Mouse (Mus musculus): ENCODE measurements around the gene Surf6.

Gene Surf6

GRCm38 (mm10) chr2:26902467-26903220 is at the start of gene Surf6:
Gene Surf6 (minus strand): TSS chr2:26902879.
- DNase-seq (ENCODE audit: low read depth, low spot score) = peak; percentile 95

DNA sequence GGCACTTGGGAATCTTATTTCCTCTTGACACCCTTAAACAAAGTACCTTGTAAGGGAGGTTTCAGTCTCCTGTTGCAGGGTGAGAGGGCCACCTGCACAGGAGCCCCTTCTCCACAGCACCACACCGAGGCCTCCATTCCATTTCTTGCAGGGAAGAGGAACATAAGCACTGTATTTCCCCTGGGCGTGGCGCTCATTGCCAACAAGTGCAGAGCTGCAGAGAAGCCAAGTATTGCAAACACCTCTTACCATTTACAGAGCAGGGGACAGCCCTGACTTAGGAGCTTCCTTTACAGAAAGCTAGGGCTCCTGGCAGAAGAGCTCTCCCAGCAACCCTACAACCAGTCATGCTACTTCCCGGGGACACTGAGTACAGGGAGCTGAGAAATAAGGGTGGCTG is 49.5 kb upstream of the Surf6 start:
- no peak for DNase-seq (ENCODE audit: low read depth, low spot score)

- DNase-seq (ENCODE audit: low read depth, low spot score) = no peak
These were observed 48.7 kb upstream of the Surf6 start for GRCm38 (mm10) chr2:26951346-26951905.

GRCm38 (mm10) chr2:26950411-26950810 is 47.7 kb upstream of the Surf6 start:
- no peak for DNase-seq (ENCODE audit: low read depth, low spot score)

GRCm38 (mm10) chr2:26943253-26943652 is 40.6 kb upstream of the Surf6 start:
- no peak for DNase-seq (ENCODE audit: low read depth, low spot score)

DNA sequence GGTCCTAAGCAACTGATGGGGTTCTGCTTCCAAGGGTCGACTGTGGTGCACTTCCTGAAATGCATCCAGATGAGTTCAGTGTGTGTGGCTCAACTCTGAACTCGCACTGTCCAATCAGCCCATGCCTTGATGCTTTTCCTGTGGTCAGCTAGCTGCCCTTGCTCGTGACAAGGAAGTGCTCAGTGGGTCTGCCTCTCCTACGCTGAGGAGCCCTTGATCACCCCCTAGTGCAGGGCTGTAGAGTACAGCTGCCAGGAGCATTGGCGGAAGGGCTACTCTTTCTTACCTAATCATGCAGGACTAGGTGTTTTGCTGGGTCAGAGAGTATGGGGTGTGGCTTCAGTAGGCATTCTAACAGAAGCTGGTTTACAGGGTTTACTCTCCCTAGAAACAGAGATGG is 38.9 kb upstream of the Surf6 start:
- DNase-seq (ENCODE audit: low read depth, low spot score) = no peak

GRCm38 (mm10) chr2:26936425-26936824 is 33.7 kb upstream of the Surf6 start:
- no peak for DNase-seq (ENCODE audit: low read depth, low spot score)

DNA sequence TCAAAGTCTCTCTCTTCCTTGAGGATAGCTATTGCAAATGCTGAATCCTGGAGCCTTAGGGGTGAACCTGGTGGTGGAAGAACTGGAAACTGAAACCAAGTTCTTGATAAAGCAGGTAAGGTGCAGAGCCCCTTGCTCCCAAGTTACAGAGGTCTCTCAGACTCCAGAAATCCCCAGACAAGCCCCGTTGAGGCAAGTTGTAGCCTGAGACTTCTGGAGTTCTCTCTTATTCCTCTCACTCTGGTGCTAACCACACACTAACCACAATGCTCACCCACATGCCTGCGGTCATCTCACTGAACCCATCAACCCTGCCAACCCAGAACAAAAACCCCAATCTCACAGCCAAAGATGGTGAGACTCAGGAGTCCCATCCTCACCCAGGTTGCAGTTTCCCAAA is 32.6 kb upstream of the Surf6 start:
- DNase-seq (ENCODE audit: low read depth, low spot score) = no peak

GRCm38 (mm10) chr2:26933304-26934055 is 30.8 kb upstream of the Surf6 start, which contains the start of the genes Surf4 and Stkld1:
Gene Surf4 (minus strand): TSS chr2:26933928.
Gene Stkld1 (plus strand): TSS chr2:26934047.
- peak; percentile 81 for DNase-seq (ENCODE audit: low read depth, low spot score)

- no peak for DNase-seq (ENCODE audit: low read depth, low spot score)
These were observed 30.0 kb upstream of the Surf6 start for GRCm38 (mm10) chr2:26932473-26933303.

DNA sequence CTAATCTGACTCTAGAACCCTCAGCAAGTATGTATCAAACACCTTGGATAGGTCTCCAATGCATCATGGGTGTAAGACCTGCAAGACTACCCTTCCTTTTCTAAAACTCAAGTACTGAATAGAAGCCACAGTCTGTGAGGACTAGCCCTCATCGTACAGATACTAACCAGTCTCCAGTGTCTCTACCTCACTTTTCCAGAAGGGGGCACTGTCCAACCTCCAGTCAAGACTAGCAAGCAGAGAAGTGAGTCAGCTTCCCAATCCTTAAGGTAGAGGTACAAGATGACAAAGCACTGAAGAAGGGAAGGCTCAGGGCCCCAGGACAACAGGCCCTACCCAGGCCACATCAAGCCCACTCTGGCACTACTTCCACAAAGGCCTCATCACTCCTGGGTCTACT is 27.7 kb upstream of the Surf6 start:
- DNase-seq (ENCODE audit: low read depth, low spot score) = no peak

DNA sequence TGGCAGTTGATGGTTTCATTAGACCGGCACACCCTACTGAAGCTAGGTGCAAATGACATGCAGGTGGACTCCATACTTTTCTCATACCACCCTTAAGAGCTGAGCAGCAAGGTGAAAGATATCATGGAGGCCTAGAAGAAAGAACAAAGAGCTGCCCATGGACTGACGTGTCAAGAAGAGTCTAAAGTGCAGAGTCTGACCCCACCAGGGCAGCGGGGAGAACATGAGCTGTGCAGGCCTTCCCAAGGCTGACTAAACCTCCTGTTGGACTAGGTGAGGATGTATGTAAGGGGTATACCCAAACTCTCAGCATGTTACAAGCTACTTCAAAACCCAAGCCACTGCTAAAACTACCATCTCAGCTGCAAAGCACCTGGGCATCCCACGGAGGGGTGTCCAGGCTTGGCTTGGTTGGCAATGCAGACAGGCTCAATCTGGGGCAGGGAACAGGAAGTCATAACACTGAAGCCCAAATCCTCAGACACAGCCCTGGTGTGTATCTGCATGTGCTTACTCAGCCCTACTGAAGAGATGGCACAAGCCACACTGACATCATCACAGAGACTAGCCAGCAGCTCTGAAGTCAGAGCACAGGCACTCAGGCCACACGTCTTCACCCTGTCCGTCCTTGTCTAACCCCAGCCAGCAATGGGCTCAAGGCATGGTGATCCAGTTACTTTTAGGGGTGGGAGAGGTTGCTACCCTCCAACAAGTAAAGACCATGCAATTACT is 25.2 kb upstream of the Surf6 start:
- DNase-seq (ENCODE audit: low read depth, low spot score) = no peak

- DNase-seq (ENCODE audit: low read depth, low spot score) = no peak
These were observed 19.1 kb upstream of the Surf6 start for GRCm38 (mm10) chr2:26921784-26922183.

- DNase-seq (ENCODE audit: low read depth, low spot score) = no peak
These were observed 17.6 kb upstream of the Surf6 start for GRCm38 (mm10) chr2:26920190-26920855.

GRCm38 (mm10) chr2:26919684-26920083 is 17.0 kb upstream of the Surf6 start:
- DNase-seq (ENCODE audit: low read depth, low spot score) = no peak

- DNase-seq (ENCODE audit: low read depth, low spot score) = no peak
These were observed 14.1 kb upstream of the Surf6 start for GRCm38 (mm10) chr2:26916738-26917137.

DNA sequence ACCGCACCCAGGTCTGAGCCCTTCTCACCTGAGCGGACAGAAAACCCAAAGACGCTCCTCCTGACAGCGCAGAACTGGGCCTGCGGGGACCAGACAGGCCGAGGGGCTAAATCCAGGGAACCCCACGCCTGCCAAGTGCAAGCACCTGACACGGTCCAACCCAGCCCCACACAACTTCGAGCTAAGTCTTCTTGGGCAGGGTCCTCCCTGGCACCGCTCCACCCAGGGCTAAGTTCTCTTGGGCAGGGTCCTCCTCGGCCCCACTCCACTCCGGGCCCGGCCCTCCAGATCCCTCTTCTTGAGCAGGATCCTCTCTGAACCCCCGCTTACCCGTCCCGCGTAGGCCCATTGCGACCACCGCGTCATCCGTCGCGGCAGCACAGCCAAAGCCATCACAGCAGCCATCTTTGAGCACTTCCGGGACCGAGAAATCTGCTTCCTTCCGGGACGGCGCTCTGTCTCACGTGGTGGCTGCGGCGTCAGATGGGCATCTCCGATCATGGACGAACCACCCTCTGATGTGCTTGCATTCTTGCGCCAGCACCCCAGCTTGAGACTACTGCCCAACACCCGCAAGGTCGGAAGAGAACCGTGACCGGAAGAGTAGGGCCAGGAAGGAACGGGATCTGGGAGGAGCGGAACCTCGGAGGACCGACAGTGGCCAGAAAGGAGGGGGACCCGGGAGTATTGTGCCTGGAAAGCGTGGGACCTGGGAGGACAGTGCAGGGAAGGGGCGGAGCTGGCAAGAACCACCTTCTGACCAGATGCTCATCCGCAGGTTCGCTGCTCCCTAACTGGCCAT is 13.4 kb upstream of the Surf6 start, which contains the start of the genes Surf2 and Surf1:
Gene Surf2 (plus strand): TSS at position 441 of the 802 bp plus-strand sequence.
Gene Surf1 (minus strand): TSS at position 604 of the 802 bp plus-strand sequence.
- peak; percentile 75 for DNase-seq (ENCODE audit: low read depth, low spot score)

- DNase-seq (ENCODE audit: low read depth, low spot score) = no peak
These were observed 11.7 kb upstream of the Surf6 start for GRCm38 (mm10) chr2:26914148-26914941.
